Mouse (Mus musculus) Patski (cell line): ENCODE data around the gene Ltbr. TPM values are rescaled to one million over a fixed set of nuclear protein-coding genes. Genes with fewer than 3 reads are reported as not detected.
"Not testable (repeated sequence)": the region's sequence is repeated elsewhere in the genome, so short reads cannot be mapped to it uniquely, and the experiment has no call there.

Source experiments
- ATAC-seq: fragments of 100-300 bp; one replicate; pipeline ENCODE4 v1.8.0; 2021
- CTCF ChIA-PET: fragments of 350-600 bp; sonication (Branson Sonifier 250); formaldehyde crosslinking; loops from one replicate; lab custom pipeline; 2022; ENCODE audit warnings: inconsistent platforms; lab: Charles Lee
- POLR2A ChIA-PET: fragments of 350-600 bp; sonication (Branson Sonifier 250); formaldehyde crosslinking; loops from one replicate; lab custom pipeline; 2022; ENCODE audit warnings: antibody characterized with exemption, inconsistent platforms; lab: Charles Lee
- DNase-seq: peaks from one replicate; pipeline ENCODE4 v3.0.0-alpha.2; 2011; ENCODE audit warnings: low read depth, low spot score
- H3K27me3 ChIP-seq: fragments of 371-371 bp; one replicate; pipeline ENCODE4 v1.5.1; 2021
- CTCF ChIP-seq: fragments of 100-300 bp; IDR thresholded peaks from one replicate; pipeline ENCODE4 v1.5.1; 2021
- in situ Hi-C: fragments of 300-500 bp; cut with MboI; formaldehyde crosslinking; loops from 3 replicates; pipeline ENCODE4 v1.11.1; 2018; ENCODE audit warnings: low pct_unique_long_range_greater_than_20kb, mixed read lengths
- polyA plus RNA-seq: library from polyadenylated mRNA; unstranded; gene quantifications from one replicate; pipeline ENCODE4 v1.2.3, GENCODE M21; 2021

Ltbr gene
- polyA plus RNA-seq, 1 experiment from 2014 or later: 164 TPM

DNA sequence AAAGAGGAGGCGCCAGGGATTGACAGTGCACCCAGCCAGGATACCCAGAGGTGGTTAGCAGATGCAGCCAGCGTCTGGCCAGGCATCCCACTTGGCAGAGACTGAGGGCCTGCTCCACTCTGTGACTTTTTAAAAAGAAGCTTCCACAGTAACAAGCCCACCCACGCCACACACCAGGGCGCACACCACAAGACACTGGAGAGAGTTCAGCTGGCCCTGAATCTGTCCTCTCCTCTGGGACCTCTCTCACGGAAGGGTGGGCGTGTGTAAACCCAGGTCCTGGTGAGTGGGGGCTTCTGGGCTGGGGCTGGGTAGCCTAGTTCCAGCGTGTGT, 512 bp upstream of the Ltbr start:
- CTCF ChIA-PET: interaction anchor here (0.7 to 1.4 kb wide), 2 partner anchors 14 to 52 kb away, joined by 3 to 4 read pairs; no protein-coding TSS in a partner anchor
- in situ Hi-C loops: no loop called here

DNA sequence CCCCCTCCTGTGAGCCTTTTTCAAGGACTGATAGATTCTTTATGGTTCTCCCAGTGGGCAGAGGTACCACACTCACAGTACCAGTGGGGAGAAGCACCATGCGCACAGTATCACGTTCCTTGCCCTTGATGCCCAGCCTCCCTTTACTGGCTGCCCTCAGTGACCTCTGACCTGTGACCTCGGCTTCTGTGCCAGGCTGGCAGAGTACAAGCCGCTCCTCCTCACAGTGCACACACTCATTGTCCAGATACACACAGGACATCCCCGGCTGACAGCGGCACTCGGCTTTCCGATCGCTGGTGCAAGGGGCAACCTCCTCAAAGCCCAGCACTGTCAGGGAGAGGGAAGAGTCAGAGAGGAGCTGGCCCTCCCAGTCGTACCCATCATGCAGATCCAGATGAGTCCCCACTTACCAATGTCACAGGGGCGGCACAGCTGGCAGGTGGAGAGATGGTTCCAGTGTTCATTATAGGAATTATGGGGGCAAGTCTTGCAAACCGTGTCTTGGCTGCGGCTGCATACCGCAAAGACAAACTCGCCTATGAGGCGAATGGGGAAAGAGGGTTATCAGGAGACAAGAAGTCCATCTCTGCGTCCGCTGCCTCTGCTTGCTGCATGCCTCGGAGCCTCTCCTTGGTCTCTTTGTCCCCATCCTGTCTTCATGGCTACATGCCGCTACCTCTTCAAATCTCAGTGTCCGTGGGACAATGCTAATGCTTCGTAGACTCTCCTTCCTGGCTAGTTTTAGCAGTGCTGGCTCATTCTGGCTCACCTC, 917 bp downstream of the Ltbr start:
- no peak for DNase-seq
- no peak for TF ChIP-seq CTCF
- ChIA-PET POLR2A (interaction anchor here (2.8 kb wide), 1 partner anchor 37 kb away, joined by 15 read pairs; the partner anchor contains the start of gene Tnfrsf1a), CTCF (interaction anchor here (2.0 kb wide), 1 partner anchor 37 kb away, joined by 5 read pairs; no protein-coding TSS in a partner anchor)
- no peaks in the 10 kb centered on the region for H3K27me3 ChIP-seq
- no peak for ATAC-seq
- in situ Hi-C loops: no loop called here

More for the DNA sequence above, 512 bp upstream of the Ltbr start:
- no peak for TF ChIP-seq CTCF
- no peak for DNase-seq
- POLR2A ChIA-PET: interaction anchor here (0.9 to 2.8 kb wide), 4 partner anchors 14 to 90 kb away, joined by 3 to 15 read pairs (median 3); partner anchors contain the start of gene Tnfrsf1a
- H3K27me3 ChIP-seq: no peaks in the 10 kb centered on the region
- peak; percentile 36 for ATAC-seq

DNA sequence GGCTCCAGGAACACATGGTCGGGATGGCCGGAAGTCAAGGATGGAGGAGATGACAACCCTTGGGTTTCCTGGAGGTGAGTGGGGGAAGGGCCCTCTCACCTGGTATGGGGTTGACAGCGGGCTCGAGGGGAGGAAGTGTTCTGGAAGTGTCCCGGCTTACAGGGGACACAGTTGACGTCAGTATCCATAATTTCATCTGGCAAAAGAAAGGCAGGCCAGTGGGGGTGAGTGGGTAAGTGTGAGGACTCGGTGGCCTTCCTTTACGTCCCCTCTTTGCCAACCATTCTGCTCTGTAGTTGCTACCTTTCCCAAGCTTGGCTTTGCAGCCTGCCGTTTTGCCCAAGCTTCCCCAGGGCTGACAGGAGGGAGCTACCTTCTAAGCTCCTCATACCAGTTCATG, 1.5 kb downstream of the Ltbr start:
- POLR2A ChIA-PET: interaction anchor here (2.8 kb wide), 1 partner anchor 38 kb away, joined by 15 read pairs; the partner anchor contains the start of gene Tnfrsf1a
- H3K27me3 ChIP-seq: no peaks in the 10 kb centered on the region
- in situ Hi-C loops: no loop called here
- TF ChIP-seq CTCF: no peak
- ATAC-seq (no peak), DNase-seq (no peak)
- CTCF ChIA-PET: interaction anchor here (2.0 kb wide), 1 partner anchor 37 kb away, joined by 5 read pairs; no protein-coding TSS in a partner anchor

DNA sequence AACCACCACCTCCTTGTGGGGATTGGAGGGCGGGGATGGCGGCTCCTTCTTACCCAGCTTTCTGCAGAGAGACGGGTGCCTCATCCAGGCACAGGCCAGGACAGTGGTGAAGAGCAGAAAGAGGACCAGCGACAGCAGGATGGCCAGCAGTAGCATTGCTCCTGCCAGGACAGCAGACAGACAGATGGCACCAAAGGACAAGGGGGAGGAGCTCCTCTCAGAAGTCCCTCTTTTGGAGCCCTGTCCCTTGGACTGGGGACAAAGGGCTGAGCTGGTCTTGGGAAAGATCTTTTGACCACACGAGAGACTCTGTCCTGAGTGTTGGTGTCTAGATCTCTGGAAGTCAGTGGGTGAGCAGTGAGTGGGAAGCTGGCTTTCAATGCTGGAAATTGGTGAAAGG, 4.3 kb downstream of the Ltbr start:
- in situ Hi-C loops: no loop called here
- POLR2A ChIA-PET: interaction anchor here (1.4 kb wide), 1 partner anchor 54 kb away, joined by 4 read pairs; no protein-coding TSS in a partner anchor

DNA sequence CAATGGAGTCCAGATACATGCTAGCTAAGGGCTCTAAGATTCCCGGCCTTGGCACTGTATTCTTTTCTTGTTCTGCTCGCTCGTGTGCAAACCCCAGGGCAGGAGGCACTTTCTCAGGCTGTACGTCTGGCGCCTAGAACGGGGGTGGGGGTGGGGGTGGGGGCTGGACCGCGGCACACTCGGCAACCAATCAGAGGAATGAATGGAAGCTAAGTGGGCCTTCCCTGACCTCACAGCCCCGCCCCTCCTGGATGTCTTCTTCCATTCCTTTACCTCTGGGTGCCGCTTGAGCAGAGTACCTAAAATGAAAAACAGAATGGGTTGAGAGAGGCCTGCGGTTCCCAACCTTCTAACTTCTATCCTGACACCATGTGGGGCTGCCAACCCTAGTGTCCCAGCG, 4.8 kb downstream of the Ltbr start:
- in situ Hi-C loops: no loop called here
- TF ChIP-seq CTCF: no peak
- H3K27me3 ChIP-seq: no peaks in the 10 kb centered on the region
- ChIA-PET CTCF (interaction anchor here (2.4 kb wide), 1 partner anchor 12 kb away, joined by 7 read pairs; no protein-coding TSS in a partner anchor), POLR2A (interaction anchor here (1.4 kb wide), 1 partner anchor 55 kb away, joined by 4 read pairs; no protein-coding TSS in a partner anchor)
- DNase-seq (no peak), ATAC-seq (no peak)

More for the DNA sequence above, 4.3 kb downstream of the Ltbr start:
- ATAC-seq: no peak
- H3K27me3 ChIP-seq: no peaks in the 10 kb centered on the region
- no peak for DNase-seq
- no peak for TF ChIP-seq CTCF
- CTCF ChIA-PET: interaction anchor here (2.4 kb wide), 1 partner anchor 13 kb away, joined by 7 read pairs; no protein-coding TSS in a partner anchor

DNA sequence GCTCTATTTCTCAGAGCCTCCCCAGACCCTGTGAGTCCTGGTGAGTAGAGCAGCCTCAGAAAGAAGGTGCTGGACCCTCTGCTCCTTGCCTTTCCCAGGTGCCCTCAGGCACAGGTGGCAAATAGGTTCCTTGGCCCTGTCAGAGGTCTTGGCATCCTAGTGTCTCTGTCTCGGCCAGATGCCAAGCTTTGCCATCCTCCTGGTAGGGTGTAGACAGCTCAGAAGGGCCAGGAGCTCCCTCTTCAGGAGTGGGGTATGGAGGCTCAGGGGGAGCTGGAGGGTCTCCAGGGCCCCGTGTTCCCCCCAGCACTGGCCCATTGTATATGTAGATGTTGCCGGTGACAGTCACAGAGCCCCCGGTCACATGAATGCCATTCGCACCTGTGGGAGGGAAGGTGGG, 6.6 kb downstream of the Ltbr start:
- in situ Hi-C loops: no loop called here
- ATAC-seq (no peak), DNase-seq (no peak)
- ChIA-PET POLR2A (no interaction called here), CTCF (interaction anchor here (1.4 kb wide), 1 partner anchor 13 kb away, joined by 3 read pairs; no protein-coding TSS in a partner anchor)
- no peaks in the 10 kb centered on the region for H3K27me3 ChIP-seq
- no peak for TF ChIP-seq CTCF

DNA sequence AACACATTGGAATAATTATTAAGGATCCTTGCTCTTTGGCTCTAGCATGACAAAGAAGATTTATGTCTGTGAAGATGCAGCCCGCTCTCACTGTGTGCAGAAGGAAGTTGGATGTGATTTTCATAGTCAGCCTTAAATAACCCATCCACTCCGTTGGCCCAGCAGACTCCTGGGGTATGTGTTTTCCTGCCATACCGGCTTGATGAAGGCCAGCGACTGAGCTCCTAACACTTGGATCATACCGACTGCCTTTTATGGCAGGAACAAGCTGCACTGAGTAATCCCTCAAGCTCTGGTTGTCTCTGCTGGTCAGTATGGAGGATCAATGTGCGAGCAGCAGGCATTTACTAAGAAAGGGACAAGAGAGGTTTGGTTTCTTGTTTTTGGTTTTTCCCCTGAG, 8.2 kb downstream of the Ltbr start:
- DNase-seq (no peak), ATAC-seq (no peak)
- H3K27me3 ChIP-seq: no peaks in the 10 kb centered on the region
- in situ Hi-C loops: no loop called here
- TF ChIP-seq CTCF: no peak
- POLR2A ChIA-PET: no interaction called here
- CTCF ChIA-PET: no interaction called here

DNA sequence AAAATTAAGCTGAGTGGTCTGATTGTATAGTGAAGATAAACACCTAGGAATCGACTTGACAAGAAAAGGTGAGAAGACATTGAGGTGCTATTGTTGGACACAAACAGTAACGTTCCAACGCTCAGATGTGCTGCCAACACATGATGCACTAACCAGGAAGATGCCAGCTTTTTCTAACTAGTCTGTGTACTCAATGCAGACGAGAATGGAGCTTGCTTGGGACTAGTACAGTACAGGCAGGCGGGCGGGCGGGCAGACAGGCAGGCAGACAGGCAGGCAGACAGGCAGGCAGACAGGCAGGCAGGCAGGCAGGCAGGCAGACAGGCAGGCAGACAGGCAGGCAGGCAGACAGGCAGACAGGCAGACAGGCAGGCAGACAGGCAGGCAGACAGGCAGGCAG, 9.3 kb downstream of the Ltbr start:
- in situ Hi-C loops, POLR2A ChIA-PET, CTCF ChIA-PET, ATAC-seq, H3K27me3 ChIP-seq, DNase-seq: not testable (repeated sequence)

DNA sequence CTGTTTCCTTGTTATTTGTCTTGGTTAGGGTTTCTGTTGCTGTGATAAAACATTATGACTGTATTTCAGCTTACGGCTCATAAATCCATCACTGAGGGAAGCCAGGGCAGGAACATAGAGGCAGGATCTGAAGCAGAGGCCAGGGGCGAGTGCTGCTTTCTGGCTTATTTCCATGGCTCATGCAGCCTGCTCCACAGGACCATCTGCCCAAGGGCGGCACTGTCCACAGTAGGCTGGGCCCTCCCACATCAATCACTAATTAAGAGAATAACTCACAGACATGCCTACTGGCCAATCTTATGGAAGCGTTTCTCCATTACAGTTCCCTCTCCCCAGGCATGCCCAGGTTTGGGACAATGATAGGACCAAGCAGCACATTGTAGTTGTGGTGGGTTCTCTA, 10.4 kb downstream of the Ltbr start:
- DNase-seq (no peak), ATAC-seq (no peak)
- ChIA-PET POLR2A (no interaction called here), CTCF (no interaction called here)
- in situ Hi-C loops: no loop called here
- H3K27me3 ChIP-seq: no peaks in the 10 kb centered on the region
- no peak for TF ChIP-seq CTCF

DNA sequence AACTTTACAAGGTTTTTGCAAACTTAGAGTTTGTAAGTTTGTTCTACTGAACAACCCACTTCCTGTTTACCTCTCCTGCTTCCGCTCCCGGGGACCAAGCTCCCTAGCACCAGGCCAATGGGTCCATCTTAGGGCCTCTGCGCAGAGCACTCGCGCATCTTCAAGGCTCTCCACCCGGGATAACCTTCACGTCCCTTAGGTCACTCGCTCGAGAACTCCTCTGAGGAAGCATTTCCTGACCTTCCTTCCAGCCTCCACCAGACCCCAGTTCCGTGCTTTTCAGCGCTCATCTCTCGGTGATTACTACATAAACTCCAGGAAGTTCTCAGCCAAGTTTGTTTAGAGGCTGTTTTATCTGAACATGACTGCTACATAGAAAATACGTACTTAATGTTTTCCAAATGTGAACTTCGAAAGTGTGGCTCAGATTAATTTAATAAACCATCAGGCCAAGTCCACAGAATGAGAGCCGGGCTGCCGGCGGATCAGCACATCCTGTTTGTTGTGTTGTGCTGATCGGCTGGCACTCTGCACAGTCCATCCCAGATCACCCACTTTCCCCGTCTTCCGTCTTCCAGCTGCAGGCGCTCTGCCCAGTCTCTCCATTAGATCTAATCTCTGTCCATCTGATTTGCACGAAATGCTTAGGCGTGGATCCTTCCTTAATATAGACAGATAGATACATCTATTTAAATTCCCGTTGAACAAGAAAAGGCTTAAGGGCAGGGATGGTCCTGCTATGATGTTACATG, 11.3 kb downstream of the Ltbr start:
- DNase-seq: no peak
- CTCF ChIA-PET: no interaction called here

More for the DNA sequence above, 11.3 kb downstream of the Ltbr start:
- TF ChIP-seq CTCF: no peak
- no peak for ATAC-seq
- in situ Hi-C loops: no loop called here
- H3K27me3 ChIP-seq: no peaks in the 10 kb centered on the region
- POLR2A ChIA-PET: no interaction called here
